Mouse (Mus musculus) forebrain, embryonic 15.5 days (tissue): ENCODE results near the gene Gata3. TPM values are rescaled to one million over a fixed set of nuclear protein-coding genes. Genes with fewer than 3 reads are reported as not detected.

Experiments
- ATAC-seq: fragments of 200-750 bp; cut with Nextera tagmentation; replicated peaks from 2 replicates; pipeline ENCODE4 v1.8.0; 2017; ENCODE audit warnings: mild to moderate bottlenecking, moderate TSS enrichment, moderate library complexity
- H3K27ac ChIP-seq: fragments of 300-500 bp; sonication (generic); replicated peaks from 2 replicates; pipeline ENCODE4 v1.5.1; 2015; ENCODE audit warnings: mild to moderate bottlenecking, inconsistent platforms
- H3K27me3 ChIP-seq: fragments of 300-500 bp; sonication (generic); 2 replicates; pipeline ENCODE4 v1.6.1; 2015; ENCODE audit warnings: inconsistent platforms
- H3K36me3 ChIP-seq: fragments of 300-500 bp; sonication (generic); 2 replicates; pipeline ENCODE4 v1.6.1; 2015; ENCODE audit warnings: mild to moderate bottlenecking, inconsistent platforms
- H3K4me1 ChIP-seq: fragments of 300-500 bp; sonication (generic); 2 replicates; pipeline ENCODE4 v1.6.1; 2015; ENCODE audit warnings: inconsistent platforms
- H3K4me2 ChIP-seq: fragments of 300-500 bp; sonication (generic); replicated peaks from 2 replicates; pipeline ENCODE4 v1.6.1; 2015; ENCODE audit warnings: mild to moderate bottlenecking, inconsistent platforms
- H3K4me3 ChIP-seq: fragments of 300-500 bp; sonication (generic); 2 replicates; pipeline ENCODE4 v1.5.1; 2015; ENCODE audit warnings: mild to moderate bottlenecking, inconsistent platforms
- H3K9ac ChIP-seq: fragments of 300-500 bp; sonication (generic); replicated peaks from 2 replicates; pipeline ENCODE4 v1.6.1; 2015; ENCODE audit warnings: mild to moderate bottlenecking, inconsistent platforms
- H3K9me3 ChIP-seq: fragments of 300-500 bp; sonication (generic); 2 replicates; pipeline ENCODE4 v1.6.1; 2016; ENCODE audit warnings: inconsistent platforms
- WGBS: fragments of 180-500 bp; shearing (Covaris S2); methylation state at CpG from one replicate; pipeline ENCODE4 v1.1.7; 2015; ENCODE audit warnings: mixed read lengths; 5-methylcytosine and 5-hydroxymethylcytosine counted together
- polyA plus RNA-seq: library from polyadenylated mRNA; unstranded; fragments of >200 nt; fragmentation: Nextera tagmentation; extraction: Ambion mirVana; gene quantifications from 2 replicates; pipeline ENCODE4 v1.2.1, GENCODE M21; 2015

Gene Gata3
- polyA plus RNA-seq, 1 experiment from 2014 or later, result 2.3 TPM

- Histone ChIP-seq H3K27me3 (peaks cover 86% of the 10 kb centered on the region), H3K9me3 (no peaks in the 10 kb centered on the region), H3K9ac (no peak overlapping the region), H3K4me3 (no peak overlapping the region), H3K36me3 (no peaks in the 10 kb centered on the region), H3K4me1 (peaks cover 17% of the 10 kb centered on the region), H3K4me2 (no peak overlapping the region), H3K27ac (no peak overlapping the region)
- ATAC-seq, result 0 out of 2 replicates have a peak, but pooled peaks have one; percentile 18
- under 1% methylated on average over 19 of the region's 19 CpGs for WGBS
Observed at GRCm38 (mm10) chr2:9894836-9895593, 5.2 kb upstream of the Gata3 start.

DNA sequence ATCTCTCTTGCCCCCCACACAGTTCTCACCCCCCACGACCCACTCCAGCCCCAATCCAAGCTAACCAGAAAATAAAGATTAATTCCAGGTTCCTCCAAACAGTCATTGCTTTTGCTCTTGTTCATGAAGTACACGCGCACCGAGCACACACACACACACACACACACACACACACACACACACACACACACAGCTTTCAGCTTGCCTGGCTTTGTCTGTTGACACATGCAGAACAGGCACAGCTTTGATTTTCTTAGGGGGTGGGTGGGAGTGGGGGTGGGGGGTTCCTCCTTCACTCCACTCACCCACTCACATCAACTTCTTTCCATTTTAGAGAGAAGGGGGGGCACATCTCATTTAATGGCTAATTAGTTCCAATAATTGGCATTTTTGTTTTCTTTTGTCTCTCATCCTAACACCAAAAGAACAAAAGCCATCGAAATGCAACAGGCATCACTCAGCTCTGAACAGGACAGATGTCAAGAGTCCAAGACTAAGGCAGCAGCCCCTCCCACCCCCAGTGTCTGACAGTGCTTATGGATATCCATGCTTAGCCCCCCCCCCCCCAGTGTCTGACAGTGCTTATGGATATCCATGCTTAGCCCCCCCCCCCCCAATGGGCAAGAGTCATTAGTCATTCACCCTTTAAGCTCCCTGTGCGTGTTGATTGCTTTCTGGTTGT, 3.6 kb upstream of the Gata3 start:
- peaks cover 23% of the 10 kb centered on the region for H3K4me1 ChIP-seq
- H3K36me3 ChIP-seq, result no peaks in the 10 kb centered on the region
- H3K4me3 ChIP-seq, result no peak overlapping the region
- WGBS, result 0% methylated on average over 6 of the region's 6 CpGs
- no peak overlapping the region for H3K27ac ChIP-seq
- H3K9me3 ChIP-seq, result no peaks in the 10 kb centered on the region
- no peak; the same call in 1 of the 2 replicates for ATAC-seq
- peaks cover 86% of the 10 kb centered on the region for H3K27me3 ChIP-seq
- no peak overlapping the region for H3K4me2 ChIP-seq
- H3K9ac ChIP-seq, result no peak overlapping the region

DNA sequence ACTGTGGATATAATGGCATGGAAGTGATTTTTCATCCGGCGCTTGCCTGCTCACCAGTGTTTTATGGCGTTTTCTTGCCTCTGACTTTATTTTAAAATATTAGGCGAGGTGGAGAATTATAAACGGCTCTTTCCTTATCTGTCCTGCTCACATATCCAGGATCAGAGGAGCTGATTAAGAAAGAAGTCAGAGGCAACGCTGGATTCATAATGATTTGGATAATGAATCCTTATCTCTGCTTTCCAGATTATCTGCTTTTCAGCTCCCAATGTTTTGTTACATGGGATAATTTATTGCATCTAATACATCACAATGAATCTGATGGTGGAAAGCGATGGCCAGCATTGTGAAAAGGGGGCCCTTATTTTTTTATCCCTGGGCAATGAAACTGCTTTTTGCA, 2.7 kb upstream of the Gata3 start:
- peaks cover 23% of the 10 kb centered on the region for H3K4me1 ChIP-seq
- H3K27me3 ChIP-seq, result peaks cover 85% of the 10 kb centered on the region
- H3K4me2 ChIP-seq, result no peak overlapping the region
- WGBS, result 4% methylated on average over 7 of the region's 7 CpGs
- no peaks in the 10 kb centered on the region for H3K36me3 ChIP-seq
- no peak overlapping the region for H3K9ac ChIP-seq
- no peak overlapping the region for H3K4me3 ChIP-seq
- no peaks in the 10 kb centered on the region for H3K9me3 ChIP-seq
- no peak overlapping the region for H3K27ac ChIP-seq
- ATAC-seq, result no peak

GRCm38 (mm10) chr2:9890906-9891305, 1.1 kb upstream of the Gata3 start:
- WGBS, result 0% methylated on average over 5 of the region's 5 CpGs
- no peak overlapping the region for H3K4me2 ChIP-seq

DNA sequence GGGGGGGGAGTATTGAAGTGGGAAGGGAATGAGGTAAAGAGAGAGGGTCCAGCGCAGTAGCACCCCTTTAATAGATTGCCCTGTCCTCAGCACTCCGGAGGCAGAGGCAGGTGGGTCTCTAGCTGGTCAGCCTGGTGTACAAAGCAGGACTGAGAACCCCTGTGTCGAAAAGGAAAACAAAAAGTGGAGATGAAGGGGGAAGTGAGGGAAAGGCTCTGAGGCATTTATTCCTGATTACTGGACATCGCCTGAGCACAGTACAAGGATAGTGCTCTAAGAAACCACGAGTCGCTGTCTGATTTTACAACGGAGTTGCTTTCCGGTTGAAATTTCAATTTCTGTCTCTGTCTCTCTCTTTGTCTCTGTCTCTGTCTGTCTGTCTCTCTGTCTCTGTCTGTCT, 417 bp upstream of the Gata3 start:
- Histone ChIP-seq H3K36me3 (no peaks in the 10 kb centered on the region), H3K9ac (no peak overlapping the region), H3K27ac (no peak overlapping the region), H3K4me1 (peaks cover 14% of the 10 kb centered on the region), H3K4me2 (no peak overlapping the region), H3K9me3 (no peaks in the 10 kb centered on the region), H3K27me3 (peaks cover 85% of the 10 kb centered on the region), H3K4me3 (no peak overlapping the region)
- ATAC-seq, result no peak
- 3% methylated on average over 8 of the region's 8 CpGs for WGBS

More at GRCm38 (mm10) chr2:9890906-9891305, 1.1 kb upstream of the Gata3 start:
- Histone ChIP-seq H3K27me3 (peaks cover 85% of the 10 kb centered on the region), H3K4me1 (peaks cover 19% of the 10 kb centered on the region), H3K4me3 (no peak overlapping the region), H3K9me3 (no peaks in the 10 kb centered on the region), H3K27ac (no peak overlapping the region), H3K36me3 (no peaks in the 10 kb centered on the region), H3K9ac (no peak overlapping the region)
- ATAC-seq, result no peak

GRCm38 (mm10) chr2:9888913-9889650, 752 bp downstream of the Gata3 start, which contains the start of gene 9230102O04Rik:
Gene 9230102O04Rik, minus strand, starts transcription at chr2:9889540.
- no peak within 1 kb of the TSS for H3K4me2 ChIP-seq
- H3K9me3 ChIP-seq, result no peaks in the 10 kb centered on the region
- peaks cover 83% of the 10 kb centered on the region for H3K27me3 ChIP-seq
- H3K27ac ChIP-seq, result no peak within 1 kb of the TSS
- H3K36me3 ChIP-seq, result no peaks in the 10 kb centered on the region
- no peak within 1 kb of the TSS for H3K4me3 ChIP-seq
- H3K4me1 ChIP-seq, result peaks cover 9% of the 10 kb centered on the region; the same call in 1 of the 2 replicates
- H3K9ac ChIP-seq, result no peak within 1 kb of the TSS
- 0 out of 2 replicates have a peak, but pooled peaks have one; percentile 46 for ATAC-seq
- under 1% methylated on average over 30 of the region's 30 CpGs for WGBS

DNA sequence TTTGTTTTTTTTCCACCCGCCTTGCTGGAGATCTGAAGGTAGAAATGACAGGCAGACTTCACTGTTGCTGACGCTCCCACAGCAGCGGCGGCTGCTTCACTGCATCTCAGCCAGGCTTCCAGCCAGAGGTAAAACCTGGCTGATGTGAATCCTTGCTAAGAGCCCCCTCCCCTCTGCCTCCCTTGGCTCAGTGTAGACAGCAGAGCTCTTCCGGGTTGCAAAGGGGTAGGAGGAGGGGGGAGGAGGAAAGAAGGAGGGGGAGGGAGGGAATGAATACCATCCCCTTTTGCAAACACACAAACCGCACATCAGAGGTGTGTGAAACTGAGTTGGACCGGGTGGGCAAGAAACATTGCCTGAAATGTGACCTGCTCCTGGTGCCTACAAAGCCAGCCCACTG, 2.2 kb downstream of the Gata3 start:
- no peak overlapping the region for H3K27ac ChIP-seq
- no peak overlapping the region for H3K4me2 ChIP-seq

GRCm38 (mm10) chr2:9886921-9887610, 2.8 kb downstream of the Gata3 start:
- 2% methylated on average over 7 of the region's 7 CpGs for WGBS
- no peak for ATAC-seq
- Histone ChIP-seq H3K4me1 (peaks cover 19% of the 10 kb centered on the region), H3K27ac (no peak overlapping the region), H3K36me3 (no peaks in the 10 kb centered on the region), H3K9ac (no peak overlapping the region), H3K4me3 (no peak overlapping the region), H3K27me3 (peaks cover 73% of the 10 kb centered on the region), H3K4me2 (no peak overlapping the region), H3K9me3 (no peaks in the 10 kb centered on the region)

More for the DNA sequence above, 2.2 kb downstream of the Gata3 start:
- Histone ChIP-seq H3K27me3 (peaks cover 74% of the 10 kb centered on the region), H3K4me1 (peaks cover 14% of the 10 kb centered on the region; the same call in 1 of the 2 replicates), H3K9me3 (no peaks in the 10 kb centered on the region), H3K9ac (no peak overlapping the region), H3K4me3 (no peak overlapping the region), H3K36me3 (no peaks in the 10 kb centered on the region)
- WGBS, result 0% methylated on average over 7 of the region's 7 CpGs
- ATAC-seq, result no peak

DNA sequence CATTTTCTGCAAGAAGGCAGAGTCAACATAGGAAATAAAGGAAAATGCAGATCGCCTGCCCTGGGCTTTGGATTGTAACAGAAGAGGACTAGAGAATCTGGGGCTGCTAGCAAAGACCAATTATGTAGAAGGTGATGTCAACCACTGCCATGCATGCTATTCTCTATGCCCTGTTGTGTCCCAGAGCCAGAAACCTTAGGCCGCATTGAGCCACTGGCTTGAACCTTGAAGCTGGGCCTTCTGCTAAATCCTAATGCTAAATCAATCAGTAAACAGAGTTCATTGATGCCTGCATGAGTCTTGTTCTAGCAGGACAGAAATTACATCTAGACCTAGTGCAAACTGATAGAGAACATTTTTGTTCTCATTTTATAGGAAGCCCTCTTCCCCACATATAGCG, 3.8 kb downstream of the Gata3 start:
- WGBS, result 4% methylated on average over 3 of the region's 3 CpGs
- Histone ChIP-seq H3K27ac (no peak overlapping the region), H3K9me3 (no peaks in the 10 kb centered on the region), H3K9ac (no peak overlapping the region), H3K4me1 (peaks cover 27% of the 10 kb centered on the region), H3K36me3 (no peaks in the 10 kb centered on the region), H3K4me3 (no peak overlapping the region), H3K4me2 (no peak overlapping the region), H3K27me3 (peaks cover 76% of the 10 kb centered on the region)
- ATAC-seq, result no peak

GRCm38 (mm10) chr2:9885217-9885770, 4.5 kb downstream of the Gata3 start:
- no peak overlapping the region for H3K27ac ChIP-seq
- H3K9me3 ChIP-seq, result no peaks in the 10 kb centered on the region
- no peak overlapping the region for H3K9ac ChIP-seq
- under 1% methylated on average over 14 of the region's 14 CpGs for WGBS
- H3K4me2 ChIP-seq, result no peak overlapping the region
- peaks cover 75% of the 10 kb centered on the region for H3K27me3 ChIP-seq
- H3K4me3 ChIP-seq, result no peak overlapping the region
- H3K4me1 ChIP-seq, result peaks cover 30% of the 10 kb centered on the region
- H3K36me3 ChIP-seq, result no peaks in the 10 kb centered on the region
- no peak for ATAC-seq

DNA sequence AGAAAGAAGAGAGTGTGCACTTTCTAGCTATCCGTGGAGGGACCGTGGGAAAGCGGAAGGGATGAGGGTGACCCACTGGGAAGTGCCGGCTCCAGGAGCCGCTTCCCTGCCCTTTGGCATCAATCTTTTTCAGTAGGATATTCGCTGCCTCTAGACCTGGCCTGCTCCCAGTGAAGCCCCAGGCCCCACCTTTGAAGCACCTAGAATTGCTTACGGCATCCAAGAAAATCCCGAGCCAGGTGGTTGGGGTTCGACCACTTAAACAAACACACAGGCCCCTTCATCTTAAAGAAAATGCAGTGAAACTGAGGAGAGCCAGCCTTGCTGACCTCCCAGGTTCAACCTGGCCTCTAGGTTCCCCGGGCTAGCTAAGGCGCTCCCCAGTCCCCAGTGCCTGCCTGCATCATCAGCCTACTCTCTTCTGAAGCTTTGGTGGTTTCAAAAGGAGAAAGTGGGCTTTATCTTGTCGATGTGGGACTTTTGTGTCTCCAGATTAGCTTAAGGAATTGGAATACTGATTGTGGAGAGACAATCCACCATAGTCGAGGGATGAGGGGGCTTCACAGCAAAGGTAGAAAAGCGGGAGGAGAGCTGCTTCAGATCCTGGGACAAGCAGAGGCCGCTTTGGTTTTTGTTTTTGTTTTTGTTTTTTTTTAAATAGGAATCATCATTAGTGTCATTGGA, 5.2 kb downstream of the Gata3 start:
- Histone ChIP-seq H3K9ac (no peak overlapping the region), H3K4me1 (peaks cover 30% of the 10 kb centered on the region), H3K4me3 (no peak overlapping the region), H3K27ac (no peak overlapping the region), H3K36me3 (no peaks in the 10 kb centered on the region), H3K9me3 (no peaks in the 10 kb centered on the region), H3K27me3 (peaks cover 75% of the 10 kb centered on the region), H3K4me2 (no peak overlapping the region)
- no peak for ATAC-seq
- 2% methylated on average over 15 of the region's 15 CpGs for WGBS
